17 mouse cellular contexts compared by ENCODE assay signal in the genomic region with DNA sequence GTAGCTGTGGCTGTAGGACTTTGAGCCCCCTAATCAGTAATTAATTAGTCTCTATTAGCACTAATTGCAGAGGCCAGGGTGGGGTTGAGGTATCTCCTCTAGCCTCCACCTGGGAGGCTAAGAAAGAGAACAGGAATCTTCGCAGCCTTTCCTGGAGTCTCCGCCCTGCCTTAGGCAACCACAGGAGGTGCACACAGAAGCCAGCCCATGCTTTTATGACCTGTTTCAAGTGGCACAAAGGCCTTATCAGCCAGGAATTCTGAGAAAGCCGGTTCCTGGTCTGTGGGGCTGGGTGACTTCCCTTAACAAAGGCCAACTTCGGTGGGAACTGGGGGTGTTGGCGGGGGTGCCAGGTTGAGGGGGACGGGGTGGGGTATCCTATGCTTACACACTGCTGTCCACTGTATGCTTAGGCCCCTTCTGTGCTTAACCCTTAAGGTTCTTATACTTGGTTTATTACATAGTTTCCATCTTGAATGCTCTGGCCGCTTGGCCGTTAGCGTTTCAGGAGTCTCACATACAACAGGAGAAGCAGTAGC. TPM values are rescaled to one million over a fixed set of nuclear protein-coding genes. Genes with fewer than 3 reads are reported as not detected.
DNase-seq lines count a peak whose midpoint lies in the region; ATAC-seq and TF ChIP-seq lines count a peak whose summit lies in the region.
"Had no signal": no experiment of that assay in that cellular context is flagged by ENCODE, and none has a peak within 500 bp of the region (broad histone marks: within the 10 kb centered on the region; RNA-seq: fewer than 3 reads in every experiment).

No protein-coding gene starts in this region.

- H3K4me3 ChIP-seq in ES-Bruce4 (ENCODE audit: low read depth, low read length): no peak overlapping the region
- H3K4me3 ChIP-seq in lung, postnatal 0 days (ENCODE audit: low read depth, low read length): no peak overlapping the region
- no peak overlapping the region for H3K4me3 ChIP-seq in midbrain, embryonic 13.5 days (replicated peaks)
- H3K4me3 ChIP-seq: erythroblast, embryonic 14.5 days; liver, embryonic 13.5 days had no signal

- no peaks in the 10 kb centered on the region for H3K9me3 ChIP-seq in ES-Bruce4 (replicated peaks; ENCODE audit: control insufficient read depth, insufficient read depth, low read length, poor library complexity, severe bottlenecking)
- no peaks in the 10 kb centered on the region for H3K9me3 ChIP-seq in lung, postnatal 0 days (ENCODE audit: low read length)
- H3K9me3 ChIP-seq in midbrain, embryonic 13.5 days: no peaks in the 10 kb centered on the region
- H3K9me3 ChIP-seq: liver, embryonic 13.5 days had no signal

- no peak for TF ChIP-seq POLR2A in ES-Bruce4 (IDR thresholded peaks at IDR 0.05; ENCODE audit: insufficient read depth, low read length)

- TF ChIP-seq EP300 in ES-Bruce4 (IDR thresholded peaks at IDR 0.05; ENCODE audit: insufficient read depth, low read depth, low read length): no peak
- no peak for TF ChIP-seq EP300 in lung, postnatal 0 days (IDR thresholded peaks at IDR 0.05)

- no peak for TF ChIP-seq CTCF in ES-Bruce4 (IDR thresholded peaks at IDR 0.05; ENCODE audit: low read depth, low read length)
- no peak for TF ChIP-seq CTCF in lung, postnatal 0 days (IDR thresholded peaks at IDR 0.05)

- intact Hi-C loops in heart, postnatal 25 days (cut with DNase I): no loop called here

- no peaks in the 10 kb centered on the region for H3K27me3 ChIP-seq in ES-Bruce4 (ENCODE audit: control insufficient read depth, insufficient read depth, low read length, poor library complexity, severe bottlenecking)
- H3K27me3 ChIP-seq in lung, postnatal 0 days (replicated peaks; ENCODE audit: insufficient read depth, low read length): no peaks in the 10 kb centered on the region
- peaks cover 5% of the 10 kb centered on the region; the same call in 1 of the 2 replicates for H3K27me3 ChIP-seq in midbrain, embryonic 13.5 days
- H3K27me3 ChIP-seq: CH12.LX; liver, embryonic 13.5 days had no signal

- no peak overlapping the region for H3K9ac ChIP-seq in ES-Bruce4 (ENCODE audit: low read depth, poor library complexity, severe bottlenecking)
- H3K9ac ChIP-seq in lung, postnatal 0 days (replicated peaks; ENCODE audit: low read depth): no peak overlapping the region
- no peak overlapping the region for H3K9ac ChIP-seq in midbrain, embryonic 13.5 days (replicated peaks)
- H3K9ac ChIP-seq: liver, embryonic 13.5 days had no signal

- 68% methylated on average over 9 of the region's 9 CpGs for WGBS in lung, postnatal 0 days
- WGBS in midbrain, embryonic 13.5 days: 83% methylated on average over 9 of the region's 9 CpGs

- peak; percentile 73 for ATAC-seq in lung, postnatal 0 days
- ATAC-seq in midbrain, embryonic 13.5 days: no peak
- ATAC-seq: inflammation-experienced regulatory T-cells, adult 6 months had no signal

- peaks cover 10% of the 10 kb centered on the region for H3K4me1 ChIP-seq in ES-Bruce4 (ENCODE audit: control insufficient read depth, insufficient read depth, low read length)
- H3K4me1 ChIP-seq in lung, postnatal 0 days (ENCODE audit: insufficient read depth, low read depth, low read length): peaks cover 20% of the 10 kb centered on the region
- H3K4me1 ChIP-seq in midbrain, embryonic 13.5 days (replicated peaks): peaks cover 12% of the 10 kb centered on the region; the same call in 1 of the 2 replicates

- H3K27ac ChIP-seq in ES-Bruce4 (ENCODE audit: insufficient read depth, low read length): peak overlapping the region; percentile 16; the same call in 1 of the 2 replicates
- peak overlapping the region; percentile 72 for H3K27ac ChIP-seq in lung, postnatal 0 days (ENCODE audit: low read length)
- H3K27ac ChIP-seq in midbrain, embryonic 13.5 days: no peak overlapping the region
- H3K27ac ChIP-seq: liver, embryonic 13.5 days had no signal

- peak; percentile 17 for DNase-seq in heart, postnatal 4 days
- no peak for DNase-seq in heart, postnatal 25 days (ENCODE audit: low spot score)
- DNase-seq in ZHBTc4 (ENCODE audit: low read depth, low spot score): peak; percentile 71
- peak; percentile 82 for DNase-seq in lung, postnatal 0 days (ENCODE audit: low spot score)
- no peak for DNase-seq in embryo, embryonic 9.5 days (ENCODE audit: extremely low spot score)
- no peak for DNase-seq in left cerebral cortex, adult 18-20 months (ENCODE audit: low spot score in 2 of 2)
- DNase-seq: adrenal gland, postnatal 25 days; liver, embryonic 13.5 days had no signal

- H3K4me2 ChIP-seq in lung, postnatal 0 days (replicated peaks; ENCODE audit: low read depth, low read length): no peak overlapping the region
- no peak overlapping the region for H3K4me2 ChIP-seq in midbrain, embryonic 13.5 days (replicated peaks)
- H3K4me2 ChIP-seq: liver, embryonic 13.5 days had no signal

- H3K36me3 ChIP-seq in ES-Bruce4 (ENCODE audit: control insufficient read depth, insufficient read depth, low read length, poor library complexity, severe bottlenecking): no peaks in the 10 kb centered on the region
- no peaks in the 10 kb centered on the region for H3K36me3 ChIP-seq in lung, postnatal 0 days (ENCODE audit: insufficient read depth, low read length)
- no peaks in the 10 kb centered on the region for H3K36me3 ChIP-seq in midbrain, embryonic 13.5 days
- H3K36me3 ChIP-seq: liver, embryonic 13.5 days had no signal

RNA-seq across cellular contexts. Expression of a gene that starts 23.9 kb away (rescaled TPM):
- not detected for total RNA-seq in heart, postnatal 4 days (2021)
- total RNA-seq in heart, postnatal 25 days (2021): not detected
- not detected in 2 replicates for polyA plus RNA-seq in ES-Bruce4 (2011; ENCODE audit: insufficient read depth, insufficient read length, low read depth, missing spikeins)
- not detected in 2 replicates for polyA plus RNA-seq in lung, postnatal 0 days (2015; fragmentation: Nextera tagmentation; extraction: Ambion mirVana)
- polyA plus RNA-seq in midbrain, embryonic 13.5 days (2015; fragmentation: Nextera tagmentation; extraction: Ambion mirVana): 0.24 TPM in 1 of 2 replicates, not detected in the other
- not detected for total RNA-seq in left cerebral cortex, adult 18-20 months (2021)
- total RNA-seq: adrenal gland, postnatal 25 days; CH12.LX; common myeloid progenitor, adult 5-6 weeks; heart, adult 8-10 months; left cerebral cortex, postnatal 14 days had no signal
- polyA plus RNA-seq: erythroblast, embryonic 14.5 days; inflammation-experienced regulatory T-cells, adult 6 months; liver, embryonic 13.5 days; thymus, postnatal 0 days had no signal

RNA-seq across cellular contexts. Expression of a gene that starts 58.4 kb away (rescaled TPM):
- 1 to 10 TPM in 1 of 2 experiments, under 1 TPM in 1; 0.99 to 1.0 TPM for total RNA-seq in heart, postnatal 4 days (2021)
- total RNA-seq in heart, postnatal 25 days (2021): under 1 TPM; 0.36 to 0.62 TPM
- 37.2 and 38.5 TPM in 2 replicates for polyA plus RNA-seq in ES-Bruce4 (2011; ENCODE audit: insufficient read depth, insufficient read length, low read depth, missing spikeins)
- 15.9 and 20.2 TPM in 2 replicates for polyA plus RNA-seq in lung, postnatal 0 days (2015; fragmentation: Nextera tagmentation; extraction: Ambion mirVana)
- 0.18 and 0.32 TPM in 2 replicates for polyA plus RNA-seq in midbrain, embryonic 13.5 days (2015; fragmentation: Nextera tagmentation; extraction: Ambion mirVana)
- total RNA-seq in left cerebral cortex, adult 18-20 months (2021): 1 to 10 TPM; 1.2 TPM
- total RNA-seq: CH12.LX; common myeloid progenitor, adult 5-6 weeks had no signal

Comparison
In these comparisons a context has a peak if more than half of its experiments do, and no peak if none do; other contexts are left out.
1. DNase-seq: peak in heart, postnatal 4 days (single experiment), ZHBTc4 (single experiment) and lung, postnatal 0 days (single experiment); none in heart, postnatal 25 days (single experiment), embryo, embryonic 9.5 days (single experiment) and left cerebral cortex, adult 18-20 months (0 of 2).